Mouse (Mus musculus) c-Kit-negative CD71-positive TER-119-positive erythroid progenitor cells, embryonic 14.5 days (primary cell): ENCODE measurements around the gene Necab3.

Experiments used
- DNase-seq: peaks from one replicate; pipeline ENCODE4 v3.0.0-alpha.2; 2013; ENCODE audit warnings: low read depth, low spot score

The Necab3 gene

GRCm38 (mm10) chr2:154558264-154559039, at the start of gene Necab3:
Necab3 (minus strand) TSS chr2:154558890.
- peak; percentile 28 for DNase-seq

- no peak for DNase-seq
Measured at GRCm38 (mm10) chr2:154606965-154607364, 48.3 kb upstream of the Necab3 start.

GRCm38 (mm10) chr2:154604156-154604555, 45.5 kb upstream of the Necab3 start:
- no peak for DNase-seq

- peak; percentile 99 for DNase-seq
Measured at GRCm38 (mm10) chr2:154603638-154604153, 45.0 kb upstream of the Necab3 start, which contains the start of gene Pxmp4. Pxmp4 (minus strand) TSS chr2:154603708.

DNA sequence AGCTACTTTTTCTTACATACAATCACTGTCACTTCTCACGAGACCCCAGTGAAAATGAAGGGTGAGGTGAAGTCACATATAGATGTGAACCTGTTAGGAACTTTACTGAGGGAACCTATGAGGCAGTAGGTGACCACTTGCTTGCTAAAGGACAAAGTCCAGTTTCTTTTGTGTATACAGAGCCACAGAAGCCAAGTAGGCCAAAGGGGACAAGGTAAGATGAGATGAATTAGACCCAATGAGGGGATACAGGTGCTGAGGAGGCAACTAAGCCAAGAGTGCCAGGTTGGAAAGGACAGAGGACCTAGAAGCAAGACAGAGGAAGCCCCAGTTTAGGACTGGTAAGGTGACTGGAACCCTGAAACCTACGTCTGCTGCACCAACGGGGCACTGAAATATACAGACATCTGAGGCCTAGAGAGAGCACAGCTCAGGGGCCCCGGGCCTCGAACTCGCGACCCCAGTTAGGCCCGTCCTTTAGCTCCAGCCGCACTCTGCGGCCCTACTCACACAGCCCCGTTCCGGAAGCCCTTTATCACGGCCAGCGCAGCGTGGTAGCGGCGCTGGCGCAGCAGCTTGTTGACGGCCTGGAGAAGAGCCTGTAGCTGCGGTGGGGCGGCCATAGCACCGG, 44.4 kb upstream of the Necab3 start:
- no peak for DNase-seq

- DNase-seq = no peak
Measured at GRCm38 (mm10) chr2:154601324-154601723, 42.6 kb upstream of the Necab3 start.

DNA sequence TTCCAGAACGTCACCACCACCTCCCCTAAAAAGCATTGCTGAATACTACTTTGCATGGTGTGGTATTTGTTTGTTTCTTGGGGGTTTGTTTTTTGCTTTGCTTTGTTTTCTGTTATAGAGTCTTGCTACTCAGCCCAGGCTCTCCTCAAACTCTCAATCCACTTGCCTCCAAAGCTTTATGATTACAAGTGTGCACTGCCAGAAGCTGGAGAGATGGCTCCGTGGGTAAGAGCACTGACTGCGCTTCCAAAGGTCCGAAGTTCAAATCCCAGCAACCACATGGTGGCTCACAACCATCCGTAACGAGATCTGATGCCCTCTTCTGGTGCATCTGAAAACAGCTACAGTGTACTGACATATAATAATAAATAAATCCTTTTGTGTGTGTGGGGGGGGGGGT, 41.9 kb upstream of the Necab3 start:
- DNase-seq = no peak

DNA sequence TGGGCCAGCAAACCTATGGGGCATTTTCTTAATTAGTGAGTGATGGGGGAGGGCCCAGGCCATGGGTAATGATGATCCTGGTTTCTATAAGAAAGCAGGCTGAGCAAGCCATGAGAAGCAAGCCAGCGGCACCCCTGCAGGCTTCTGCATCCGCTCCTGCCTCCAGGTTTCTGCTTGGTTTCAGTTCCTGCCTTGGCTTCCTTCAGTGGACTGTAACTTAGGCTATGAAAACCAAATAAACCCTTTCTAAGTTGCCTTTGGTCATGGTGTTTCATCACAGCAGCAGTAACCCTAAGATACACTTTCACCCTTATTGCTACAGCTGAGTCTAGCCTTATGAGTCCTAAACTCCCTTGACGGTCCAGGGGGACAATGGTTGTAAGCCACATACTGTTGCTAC, 38.7 kb upstream of the Necab3 start:
- DNase-seq = no peak

- DNase-seq = no peak
Measured at GRCm38 (mm10) chr2:154595775-154596174, 37.1 kb upstream of the Necab3 start.

DNA sequence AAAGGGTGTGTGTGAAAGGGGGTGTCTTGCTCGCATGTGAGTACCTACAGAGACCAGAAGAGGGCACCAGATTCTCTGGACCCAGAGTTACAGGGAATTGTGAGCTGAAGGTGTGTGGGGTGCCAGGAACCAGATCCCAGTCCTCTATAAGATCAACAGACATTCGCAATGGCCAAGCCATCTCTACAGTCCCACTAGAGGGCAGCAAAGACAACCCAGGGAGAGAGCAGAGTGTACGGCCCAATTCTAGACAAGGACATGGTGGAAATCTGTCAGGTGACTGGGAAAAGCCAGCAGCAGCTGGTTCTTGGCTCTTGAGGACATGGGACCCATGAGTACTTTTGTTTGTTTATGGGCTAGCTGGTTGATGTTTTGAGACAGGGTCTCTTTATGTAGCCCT, 34.3 kb upstream of the Necab3 start:
- no peak for DNase-seq

DNA sequence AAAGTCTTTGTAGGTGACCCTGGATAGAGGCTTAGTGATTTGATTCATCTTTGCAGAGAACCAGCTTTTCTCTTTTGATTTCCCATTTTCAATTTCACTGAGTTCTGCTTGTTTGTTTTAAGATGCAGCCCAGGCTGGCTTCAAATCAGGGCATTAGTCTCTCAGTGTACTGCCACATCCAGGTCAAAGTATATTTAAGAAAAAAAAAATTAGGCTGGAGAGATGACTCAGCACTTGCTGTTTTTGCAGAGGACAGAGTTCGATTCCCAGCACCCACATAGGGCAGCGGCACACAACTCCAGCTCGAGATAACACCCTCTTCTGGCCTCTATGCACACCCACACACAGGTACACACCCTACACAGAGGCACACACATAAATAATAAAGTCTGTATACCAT, 32.5 kb upstream of the Necab3 start:
- DNase-seq = no peak

GRCm38 (mm10) chr2:154589051-154589450, 30.4 kb upstream of the Necab3 start:
- no peak for DNase-seq

DNA sequence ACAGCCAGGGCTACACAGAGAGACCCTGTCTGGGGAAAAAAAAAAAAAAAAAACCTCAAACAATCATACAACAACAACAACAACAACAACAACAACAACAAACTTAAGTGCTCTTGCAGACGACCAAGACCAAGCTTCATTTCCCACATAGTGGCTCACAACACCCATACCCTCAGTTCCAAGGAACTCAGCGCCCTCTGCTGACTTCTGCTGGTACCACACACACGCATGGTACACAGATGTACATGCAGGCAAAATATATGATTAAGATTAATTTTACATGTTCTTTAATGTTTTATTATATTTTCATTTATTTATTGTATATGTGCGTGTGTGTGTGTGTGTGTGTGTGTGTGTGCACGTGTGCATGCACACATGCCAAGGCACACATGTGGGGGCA, 27.7 kb upstream of the Necab3 start:
- peak; percentile 32 for DNase-seq

DNA sequence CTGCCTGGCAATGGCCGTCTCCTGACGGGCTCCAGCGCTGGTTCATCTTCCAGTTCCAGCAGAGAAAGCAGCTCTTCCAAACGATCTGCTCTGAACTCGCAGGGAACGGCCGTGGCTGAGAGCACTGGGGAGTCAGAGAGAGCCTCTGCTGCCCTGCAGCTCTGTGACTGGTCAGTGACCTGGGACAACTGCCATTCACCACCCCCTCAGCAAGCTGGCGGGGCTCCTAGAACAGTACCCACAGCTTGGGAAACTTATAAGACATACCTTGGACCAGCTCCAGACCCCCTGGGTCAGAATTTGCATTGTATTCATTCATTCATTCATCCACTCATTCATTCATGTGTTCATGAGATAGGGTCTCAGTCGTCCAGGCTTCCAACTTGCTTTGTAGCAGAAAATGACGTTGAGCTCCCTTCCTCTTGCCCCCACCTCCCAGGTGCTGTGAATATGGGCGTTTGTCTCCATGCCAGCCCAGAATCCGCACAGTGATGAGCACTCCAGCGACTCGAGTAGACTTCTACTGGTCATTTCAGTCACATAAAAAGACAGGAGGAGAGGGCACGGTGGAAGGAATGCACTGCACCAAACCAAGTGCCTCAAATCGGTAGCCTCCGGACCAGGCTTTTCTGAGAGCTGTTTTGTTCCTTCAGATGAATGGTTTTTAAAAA, 26.4 kb upstream of the Necab3 start:
- DNase-seq = no peak

- DNase-seq = no peak
Measured at GRCm38 (mm10) chr2:154583906-154584872, 25.5 kb upstream of the Necab3 start.

DNA sequence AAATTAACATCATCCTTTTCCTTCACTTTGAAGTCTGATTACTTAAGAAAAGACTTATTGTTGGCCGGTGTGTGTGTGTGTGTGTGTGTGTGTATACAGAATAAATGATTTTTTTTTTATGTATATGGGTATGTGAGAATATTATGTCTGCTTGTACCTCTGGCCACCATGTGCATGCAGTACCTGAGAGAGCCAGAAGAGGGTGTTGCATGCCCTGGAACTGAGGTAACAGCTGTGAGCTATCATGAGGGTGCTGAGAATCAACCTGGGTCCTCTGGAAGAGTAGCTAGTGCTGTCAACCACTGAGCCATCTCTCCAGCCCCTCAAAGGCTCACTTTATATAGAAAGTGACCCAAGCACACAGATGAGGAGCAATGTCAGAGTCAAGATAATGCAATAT, 22.7 kb upstream of the Necab3 start:
- DNase-seq = no peak

- DNase-seq = no peak
Measured at GRCm38 (mm10) chr2:154580586-154580985, 21.9 kb upstream of the Necab3 start.

DNA sequence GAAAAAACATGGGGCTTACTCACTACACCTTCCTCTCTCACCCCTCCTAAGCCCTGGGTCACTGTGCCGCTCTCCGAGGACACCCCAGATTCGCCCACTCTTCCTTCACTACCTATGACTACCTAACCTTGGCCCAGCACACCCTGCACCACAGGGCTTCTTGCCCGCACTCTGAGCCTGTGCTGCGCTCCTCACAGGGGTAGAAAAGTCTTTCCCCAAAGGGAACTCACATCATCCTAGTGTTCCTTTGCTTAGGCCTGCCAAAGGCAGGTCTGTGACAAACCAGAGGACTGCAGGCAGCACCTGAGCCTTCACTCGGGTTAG, 19.0 kb upstream of the Necab3 start:
- DNase-seq = no peak

DNA sequence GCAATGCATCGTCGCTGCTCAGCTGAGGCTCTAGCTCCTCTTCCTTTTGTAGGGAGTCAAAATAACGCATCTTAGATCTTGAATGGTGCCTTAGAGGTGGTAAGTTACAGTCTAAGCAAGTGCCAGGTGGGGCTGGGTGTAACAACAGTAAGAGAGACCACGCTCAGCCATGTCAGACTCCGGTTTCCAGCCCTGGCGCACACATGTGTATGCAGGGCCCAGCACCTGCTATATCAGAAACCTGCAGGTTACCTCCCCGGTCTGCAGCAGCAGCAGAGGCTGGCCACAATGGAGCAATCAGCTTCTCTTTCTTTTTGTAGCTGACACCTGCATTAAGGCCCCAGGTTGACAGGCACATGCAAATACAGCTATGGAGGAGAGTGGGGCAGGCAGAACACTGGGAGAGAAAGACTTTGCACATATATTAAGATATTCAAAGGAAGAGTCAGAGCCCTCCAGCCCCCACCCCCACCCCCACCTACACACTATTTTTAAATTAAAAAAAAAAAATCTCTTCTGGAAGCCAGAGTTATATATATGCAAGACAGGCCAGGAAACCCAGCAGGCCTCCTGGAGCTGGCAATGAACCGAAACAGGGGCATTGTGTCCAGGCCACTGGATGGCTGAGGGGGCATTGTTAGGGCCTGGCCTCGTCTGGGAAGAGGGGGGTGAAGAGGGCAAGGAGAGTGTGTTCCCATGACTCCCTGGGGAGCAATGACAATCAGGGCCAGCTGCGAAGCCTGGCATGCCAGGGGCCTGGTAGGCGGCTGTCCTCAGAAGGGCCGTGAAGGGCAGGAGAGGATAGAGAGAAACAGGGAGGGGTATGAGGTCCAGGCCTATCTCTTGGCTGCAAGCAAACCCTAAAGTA, 18.4 kb upstream of the Necab3 start:
- DNase-seq = no peak

DNA sequence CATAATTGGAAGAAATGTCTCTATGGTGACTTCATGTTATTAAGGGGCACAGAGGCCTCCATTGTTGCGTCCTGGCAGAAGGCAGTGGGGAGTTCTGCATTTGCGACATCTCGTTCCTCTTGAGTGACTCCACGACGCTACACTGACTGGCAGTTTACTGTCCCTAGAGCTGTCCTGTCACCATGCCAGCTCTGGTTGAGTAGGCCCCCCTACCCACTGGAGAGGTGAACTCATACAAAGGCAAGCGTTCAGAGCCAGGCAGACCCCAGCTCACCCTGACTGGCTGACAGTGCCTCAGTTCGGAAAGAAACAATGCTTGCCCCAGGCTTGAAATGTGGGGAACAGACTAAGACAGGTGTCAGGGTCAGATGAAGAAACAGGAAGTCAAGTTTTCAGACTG, 15.6 kb upstream of the Necab3 start:
- DNase-seq = no peak

- DNase-seq = no peak
Measured at GRCm38 (mm10) chr2:154572996-154573395, 14.3 kb upstream of the Necab3 start.
